Mouse (Mus musculus): Measurements from ENCODE around the gene Tcl1b2. TPM values are rescaled to one million over a fixed set of nuclear protein-coding genes. Genes with fewer than 3 reads are reported as not detected.
A peak's percentile ranks its signal among the peaks of the same experiment; 100 is the strongest.
"Not testable (repeated sequence)": the region's sequence is repeated elsewhere in the genome, so short reads cannot be mapped to it uniquely, and the experiment has no call there.

Gene Tcl1b2
- polyA plus RNA-seq, 1 experiment from 2014 or later: not detected

GRCm38 (mm10) chr12:105188980-105189379 lies 43.2 kb downstream of the Tcl1b2 start:
- not testable (repeated sequence) for ATAC-seq (ENCODE audit: low FRiP score); H3K36me3 ChIP-seq (ENCODE audit: control insufficient read depth, insufficient read depth, low read length); H3K27ac ChIP-seq (ENCODE audit: low read depth, low read length); H3K27me3 ChIP-seq (ENCODE audit: control insufficient read depth, insufficient read depth, low read length); H3K4me2 ChIP-seq; H3K4me1 ChIP-seq (ENCODE audit: control insufficient read depth, insufficient read depth, low read length); H3K9me3 ChIP-seq (ENCODE audit: control insufficient read depth, low read length); DNase-seq (ENCODE audit: low spot score, missing footprints); H3K4me3 ChIP-seq (ENCODE audit: low read depth, low read length); H3K9ac ChIP-seq (ENCODE audit: low read length)
- 54% methylated on average over 2 of the region's 2 CpGs for WGBS

- not testable (repeated sequence) for ATAC-seq (ENCODE audit: low FRiP score); H3K4me3 ChIP-seq (ENCODE audit: low read depth, low read length); H3K9me3 ChIP-seq (ENCODE audit: control insufficient read depth, low read length); H3K27me3 ChIP-seq (ENCODE audit: control insufficient read depth, insufficient read depth, low read length); H3K27ac ChIP-seq (ENCODE audit: low read depth, low read length); H3K9ac ChIP-seq (ENCODE audit: low read length); H3K4me2 ChIP-seq; H3K36me3 ChIP-seq (ENCODE audit: control insufficient read depth, insufficient read depth, low read length); H3K4me1 ChIP-seq (ENCODE audit: control insufficient read depth, insufficient read depth, low read length); DNase-seq (ENCODE audit: low spot score, missing footprints)
- 93% methylated on average over 6 of the region's 6 CpGs for WGBS
Measured at GRCm38 (mm10) chr12:105190743-105191142, 44.9 kb downstream of the Tcl1b2 start, which contains the start of gene Tcl1b3. Gene Tcl1b3 (plus strand): TSS chr12:105191043.

GRCm38 (mm10) chr12:105199684-105200497 lies 54.1 kb downstream of the Tcl1b2 start:
- H3K4me1 ChIP-seq (ENCODE audit: control insufficient read depth, insufficient read depth, low read length); H3K9ac ChIP-seq (ENCODE audit: low read length); H3K4me2 ChIP-seq; H3K9me3 ChIP-seq (ENCODE audit: control insufficient read depth, low read length); H3K27me3 ChIP-seq (ENCODE audit: control insufficient read depth, insufficient read depth, low read length); H3K27ac ChIP-seq (ENCODE audit: low read depth, low read length); H3K36me3 ChIP-seq (ENCODE audit: control insufficient read depth, insufficient read depth, low read length); H3K4me3 ChIP-seq (ENCODE audit: low read depth, low read length): not testable (repeated sequence)
- WGBS: 20% methylated on average over 7 of the region's 7 CpGs
- peak; percentile 89 for DNase-seq (ENCODE audit: low spot score, missing footprints)
- ATAC-seq (ENCODE audit: low FRiP score): peak; percentile 76

- not testable (repeated sequence) for ATAC-seq (ENCODE audit: low FRiP score); H3K9me3 ChIP-seq (ENCODE audit: control insufficient read depth, low read length); H3K4me3 ChIP-seq (ENCODE audit: low read depth, low read length); H3K4me2 ChIP-seq; H3K4me1 ChIP-seq (ENCODE audit: control insufficient read depth, insufficient read depth, low read length); H3K27me3 ChIP-seq (ENCODE audit: control insufficient read depth, insufficient read depth, low read length); H3K27ac ChIP-seq (ENCODE audit: low read depth, low read length); H3K9ac ChIP-seq (ENCODE audit: low read length); DNase-seq (ENCODE audit: low spot score, missing footprints); H3K36me3 ChIP-seq (ENCODE audit: control insufficient read depth, insufficient read depth, low read length)
- 90% methylated on average over 1 of the region's 1 CpGs for WGBS
Measured at GRCm38 (mm10) chr12:105201657-105202056, 55.8 kb downstream of the Tcl1b2 start, which contains the start of gene Tcl1b4. Gene Tcl1b4 (plus strand): TSS chr12:105201957.

Other genes starting within 250 kb of the Tcl1b2 start
- 0.10 TPM in 1 of 2 replicates, not detected in the other for gene Syne3, start 136.2 kb upstream of the Tcl1b2 start, polyA plus RNA-seq (2014; fragmentation: Nextera tagmentation; extraction: Ambion mirVana)
- 186 and 197 TPM in 2 replicates for gene Glrx5, start 113.3 kb upstream of the Tcl1b2 start, polyA plus RNA-seq (2014; fragmentation: Nextera tagmentation; extraction: Ambion mirVana)
- not detected in 2 replicates for gene Tcl1b1, start 13.7 kb downstream of the Tcl1b2 start, polyA plus RNA-seq (2014; fragmentation: Nextera tagmentation; extraction: Ambion mirVana)
- gene Tcl1b5, start 30.3 kb downstream of the Tcl1b2 start, polyA plus RNA-seq (2014; fragmentation: Nextera tagmentation; extraction: Ambion mirVana): not detected in 2 replicates
- gene Tcl1b3, start 45.0 kb downstream of the Tcl1b2 start, polyA plus RNA-seq (2014; fragmentation: Nextera tagmentation; extraction: Ambion mirVana): not detected in 2 replicates
- not detected in 2 replicates for gene Tcl1b4, start 55.9 kb downstream of the Tcl1b2 start, polyA plus RNA-seq (2014; fragmentation: Nextera tagmentation; extraction: Ambion mirVana)
- gene Tcl1, start 76.8 kb downstream of the Tcl1b2 start, polyA plus RNA-seq (2014; fragmentation: Nextera tagmentation; extraction: Ambion mirVana): not detected in 2 replicates
- gene Tunar, start 187.9 kb downstream of the Tcl1b2 start, polyA plus RNA-seq (2014; fragmentation: Nextera tagmentation; extraction: Ambion mirVana): 0.68 and 0.86 TPM in 2 replicates